Mouse (Mus musculus) forebrain, postnatal 0 days (tissue): ENCODE results near the gene Sox5. TPM values are rescaled to one million over a fixed set of nuclear protein-coding genes. Genes with fewer than 3 reads are reported as not detected.

Experiments
- ATAC-seq: fragments of 200-750 bp; cut with Nextera tagmentation; 2 replicates; pipeline ENCODE4 v1.8.0; 2017; ENCODE audit warnings: mild to moderate bottlenecking, moderate library complexity
- DNase-seq: peaks from one replicate; pipeline ENCODE4 v3.0.0-alpha.2; 2015
- H3K27ac ChIP-seq: fragments of 300-500 bp; sonication (generic); 2 replicates; pipeline ENCODE4 v1.5.1; 2014; ENCODE audit warnings: low read depth, mild to moderate bottlenecking, antibody characterized with exemption, low read length, moderate library complexity, mixed read lengths
- H3K27me3 ChIP-seq: fragments of 300-500 bp; sonication (generic); 2 replicates; pipeline ENCODE4 v1.6.1; 2014; ENCODE audit warnings: mild to moderate bottlenecking, low read length, mixed read lengths; ENCODE audit not compliant: insufficient read depth
- H3K36me3 ChIP-seq: fragments of 300-500 bp; sonication (generic); 2 replicates; pipeline ENCODE4 v1.6.1; 2014; ENCODE audit warnings: mild to moderate bottlenecking, moderate library complexity; ENCODE audit not compliant: insufficient read depth
- H3K4me1 ChIP-seq: fragments of 300-500 bp; sonication (generic); 2 replicates; pipeline ENCODE4 v1.6.1; 2014; ENCODE audit warnings: antibody characterized with exemption; ENCODE audit not compliant: insufficient read depth
- H3K4me2 ChIP-seq: fragments of 300-500 bp; sonication (generic); 2 replicates; pipeline ENCODE4 v1.6.1; 2014; ENCODE audit warnings: low read depth, mild to moderate bottlenecking, moderate library complexity
- H3K4me3 ChIP-seq: fragments of 300-500 bp; sonication (generic); 2 replicates; pipeline ENCODE4 v1.5.1; 2014; ENCODE audit warnings: low read depth, low read length, mixed read lengths
- H3K9ac ChIP-seq: fragments of 300-500 bp; sonication (generic); 2 replicates; pipeline ENCODE4 v1.6.1; 2014; ENCODE audit warnings: mild to moderate bottlenecking
- H3K9me3 ChIP-seq: fragments of 300-500 bp; sonication (generic); 2 replicates; pipeline ENCODE4 v1.6.1; 2016; ENCODE audit warnings: low read length
- CTCF ChIP-seq: sonication (generic); IDR thresholded peaks from 2 replicates; pipeline ENCODE4 v1.5.1; 2016; ENCODE audit warnings: antibody characterized with exemption, control low read depth, low read depth
- WGBS: fragments of 180-500 bp; shearing (Covaris S2); extraction: QIAGEN DNeasy Blood & Tissue Kit; methylation state at CpG from one replicate; pipeline ENCODE4 v1.1.7; 2014; 5-methylcytosine and 5-hydroxymethylcytosine counted together
- polyA plus RNA-seq: library from polyadenylated mRNA; unstranded; fragments of >200 nt; fragmentation: Nextera tagmentation; extraction: Ambion mirVana; gene quantifications from 2 replicates; pipeline ENCODE4 v1.2.1, GENCODE M21; 2015
- total RNA-seq: library from RNA; depleted of rRNA; stranded (reverse); fragments of >200 nt; gene quantifications from 2 replicates; pipeline ENCODE4 v1.2.3, GENCODE M21; 2014

Gene Sox5
- total and polyA plus RNA-seq, 2 experiments from 2014 or later: 31.6 to 62.8 TPM

DNA sequence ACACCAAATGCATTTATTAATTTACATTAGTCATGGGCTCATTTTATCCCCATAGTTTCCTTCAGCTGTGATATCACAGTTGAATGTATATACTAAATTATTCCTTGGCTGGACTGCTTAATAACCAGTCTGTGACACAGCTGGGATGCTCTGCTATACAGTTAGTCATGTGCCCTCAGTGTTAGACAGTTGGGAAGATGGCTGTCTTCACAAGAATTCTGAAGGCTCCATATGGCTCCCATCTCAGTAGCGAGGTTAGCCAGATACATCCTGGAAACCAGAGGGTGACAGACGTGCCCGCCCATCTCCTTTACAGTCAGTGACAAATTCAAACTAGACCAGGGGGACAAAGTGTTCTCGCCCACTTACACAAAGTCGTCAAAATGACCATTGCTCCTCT lies 644.4 kb downstream of the Sox5 start:
- H3K9ac ChIP-seq: no peak overlapping the region
- H3K4me1 ChIP-seq: 0 out of 2 replicates have a peak, but pooled peaks cover 4% of the 10 kb centered on the region
- 71% methylated on average over 5 of the region's 5 CpGs for WGBS
- H3K36me3 ChIP-seq: no peaks in the 10 kb centered on the region
- no peak overlapping the region for H3K27ac ChIP-seq
- H3K9me3 ChIP-seq: no peaks in the 10 kb centered on the region
- no peak overlapping the region for H3K4me2 ChIP-seq
- no peaks in the 10 kb centered on the region for H3K27me3 ChIP-seq
- peak; percentile 48 for ATAC-seq
- TF ChIP-seq CTCF: no peak
- H3K4me3 ChIP-seq: no peak overlapping the region
- no peak for DNase-seq

DNA sequence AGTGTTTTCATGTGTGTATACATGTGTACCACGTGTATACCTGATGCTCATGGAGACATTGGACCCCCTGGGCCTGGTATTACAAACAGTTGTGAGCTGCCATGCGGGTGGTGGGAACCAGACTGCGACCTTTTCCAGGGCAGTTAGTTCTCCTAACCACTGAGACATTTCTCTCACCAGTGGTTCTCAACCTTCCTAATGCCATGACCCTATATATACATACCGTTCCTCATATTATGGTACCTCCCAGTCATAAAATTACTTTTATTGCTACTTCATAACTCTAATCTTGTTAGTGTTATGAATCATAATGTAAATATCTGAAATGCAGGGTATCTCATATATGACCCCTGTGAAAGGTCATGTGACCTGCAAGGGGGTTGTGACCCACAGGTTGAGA lies 644.9 kb downstream of the Sox5 start:
- Histone ChIP-seq H3K9ac (no peak overlapping the region), H3K27ac (no peak overlapping the region), H3K4me1 (no peaks in the 10 kb centered on the region), H3K4me3 (no peak overlapping the region), H3K27me3 (no peaks in the 10 kb centered on the region), H3K36me3 (no peaks in the 10 kb centered on the region), H3K9me3 (no peaks in the 10 kb centered on the region), H3K4me2 (no peak overlapping the region)
- ATAC-seq: no peak
- no peak for DNase-seq
- 97% methylated on average over 4 of the region's 4 CpGs for WGBS
- TF ChIP-seq CTCF: no peak

DNA sequence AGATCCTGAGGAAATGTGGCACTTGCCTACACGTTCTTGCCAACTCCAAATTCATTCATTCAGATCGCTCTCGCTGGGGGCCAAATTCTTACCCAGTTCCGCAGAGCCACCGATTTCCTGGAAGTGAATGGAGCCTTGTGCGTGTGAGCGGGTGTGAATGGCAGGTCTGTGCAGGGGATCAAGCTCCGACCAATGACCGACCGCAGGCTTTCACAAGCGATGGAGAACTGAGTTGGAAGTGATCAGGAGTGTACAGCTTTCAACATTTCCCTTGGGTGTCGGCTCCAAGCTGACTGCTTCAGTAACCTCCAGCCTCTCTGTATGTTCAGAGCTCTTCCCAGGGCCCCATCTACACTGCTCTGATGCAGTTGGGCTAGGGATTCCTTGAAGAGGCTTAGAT lies 651.9 kb downstream of the Sox5 start:
- Histone ChIP-seq H3K4me1 (no peaks in the 10 kb centered on the region; the same call in 1 of the 2 replicates), H3K27me3 (no peaks in the 10 kb centered on the region), H3K27ac (no peak overlapping the region), H3K9me3 (no peaks in the 10 kb centered on the region), H3K36me3 (no peaks in the 10 kb centered on the region), H3K4me2 (no peak overlapping the region), H3K4me3 (no peak overlapping the region), H3K9ac (no peak overlapping the region)
- 74% methylated on average over 12 of the region's 12 CpGs for WGBS
- ATAC-seq (no peak), DNase-seq (no peak)
- TF ChIP-seq CTCF: no peak

DNA sequence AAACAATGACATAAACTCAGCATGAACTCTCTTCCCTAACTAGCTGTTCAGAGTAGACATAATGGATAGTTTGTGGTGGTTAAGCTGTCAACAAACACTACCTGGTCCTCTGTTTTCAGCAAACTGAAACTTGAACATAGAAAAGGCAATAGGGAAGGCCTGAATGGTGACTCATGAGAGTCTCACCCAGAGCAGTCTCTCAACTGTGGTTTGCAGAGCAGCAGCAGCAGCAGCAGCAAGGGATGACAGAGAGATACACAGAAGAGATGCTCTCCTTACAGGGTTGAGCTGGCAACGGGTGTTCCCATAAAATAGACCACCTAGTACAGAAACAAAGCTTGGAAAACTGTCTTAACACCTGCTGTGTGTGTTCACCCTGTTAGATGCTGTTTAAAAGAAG lies 661.8 kb downstream of the Sox5 start:
- Histone ChIP-seq H3K36me3 (peaks cover 7% of the 10 kb centered on the region; the same call in 1 of the 2 replicates), H3K4me3 (no peak overlapping the region), H3K4me1 (no peaks in the 10 kb centered on the region), H3K27ac (no peak overlapping the region), H3K27me3 (no peaks in the 10 kb centered on the region), H3K9me3 (no peaks in the 10 kb centered on the region), H3K9ac (no peak overlapping the region), H3K4me2 (no peak overlapping the region)
- WGBS: 54% methylated on average over 1 of the region's 1 CpGs
- TF ChIP-seq CTCF: no peak
- DNase-seq: no peak
- no peak for ATAC-seq

DNA sequence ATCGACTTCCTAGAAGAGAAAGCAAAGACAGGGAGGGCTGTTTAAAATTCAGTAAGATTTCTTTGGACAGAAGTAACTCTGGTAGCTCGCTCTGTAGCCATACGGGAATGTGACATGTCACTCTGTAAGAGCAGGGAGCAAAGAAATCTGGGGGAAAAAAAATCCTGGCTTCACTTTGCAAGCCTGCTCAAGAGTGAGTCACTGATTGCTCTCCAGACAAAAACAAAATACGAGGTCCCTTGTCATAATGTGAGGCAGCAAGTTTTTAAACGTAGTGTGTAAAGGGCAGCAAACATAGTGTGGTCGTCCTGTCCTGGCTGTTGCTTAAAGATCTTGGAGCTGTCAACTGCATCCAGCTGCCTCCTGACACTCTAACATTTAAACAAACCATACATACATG lies 665.1 kb downstream of the Sox5 start:
- H3K9ac ChIP-seq: no peak overlapping the region
- no peak overlapping the region for H3K4me2 ChIP-seq
- no peaks in the 10 kb centered on the region for H3K27me3 ChIP-seq
- no peaks in the 10 kb centered on the region for H3K4me1 ChIP-seq
- DNase-seq: no peak
- ATAC-seq: no peak
- TF ChIP-seq CTCF: no peak
- H3K9me3 ChIP-seq: no peaks in the 10 kb centered on the region
- no peak overlapping the region for H3K27ac ChIP-seq
- no peak overlapping the region for H3K4me3 ChIP-seq
- H3K36me3 ChIP-seq: 0 out of 2 replicates have a peak, but pooled peaks cover 7% of the 10 kb centered on the region
- WGBS: 73% methylated on average over 6 of the region's 6 CpGs

DNA sequence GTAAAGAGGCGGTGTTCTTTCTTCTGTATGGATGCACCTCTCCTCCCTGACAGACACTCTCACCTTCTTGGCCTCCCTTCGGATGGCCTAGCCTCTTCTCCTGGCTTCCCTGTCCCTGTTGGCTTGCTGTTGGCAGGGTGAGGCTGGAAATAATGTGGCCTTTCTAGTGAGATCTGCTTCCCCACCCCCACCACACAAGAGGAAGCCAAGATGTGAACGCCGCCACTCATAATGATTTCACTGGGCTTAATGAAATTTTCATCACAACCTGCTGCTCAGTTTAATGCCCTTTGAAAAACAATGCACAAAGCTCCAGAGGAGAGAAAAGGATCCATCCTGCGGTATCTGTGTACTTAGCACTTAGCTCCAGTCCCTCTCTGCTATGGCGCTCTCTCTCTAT lies 670.2 kb downstream of the Sox5 start:
- DNase-seq: peak; percentile 22
- H3K4me1 ChIP-seq: peaks cover 11% of the 10 kb centered on the region
- ATAC-seq: no peak
- H3K36me3 ChIP-seq: 0 out of 2 replicates have a peak, but pooled peaks cover 7% of the 10 kb centered on the region
- no peak overlapping the region for H3K4me2 ChIP-seq
- H3K4me3 ChIP-seq: no peak overlapping the region
- TF ChIP-seq CTCF: no peak
- H3K27me3 ChIP-seq: no peaks in the 10 kb centered on the region
- H3K27ac ChIP-seq: no peak overlapping the region
- WGBS: 56% methylated on average over 6 of the region's 6 CpGs
- no peak overlapping the region for H3K9ac ChIP-seq
- H3K9me3 ChIP-seq: no peaks in the 10 kb centered on the region

DNA sequence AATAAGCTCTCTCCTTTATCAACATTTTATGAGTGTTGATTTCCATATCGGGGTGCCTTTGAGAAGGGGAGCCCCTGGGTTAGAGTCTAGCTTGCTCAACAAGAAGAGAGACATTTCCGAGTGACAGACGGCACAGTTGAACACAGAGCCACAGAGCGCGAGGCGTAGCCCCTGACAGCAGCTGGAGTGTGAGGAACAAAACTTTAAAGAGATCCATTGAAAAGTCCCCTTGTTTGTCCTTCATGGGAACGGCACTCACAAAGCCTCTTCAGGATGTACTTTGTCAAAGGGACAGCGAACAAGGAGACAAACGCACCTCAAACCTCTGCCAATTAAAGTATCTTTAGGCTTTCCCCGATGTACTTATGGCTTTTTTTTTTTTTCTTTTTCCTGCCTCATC lies 674.9 kb downstream of the Sox5 start:
- Histone ChIP-seq H3K9me3 (no peaks in the 10 kb centered on the region), H3K27me3 (no peaks in the 10 kb centered on the region), H3K4me2 (no peak overlapping the region), H3K27ac (no peak overlapping the region), H3K4me3 (no peak overlapping the region), H3K9ac (no peak overlapping the region), H3K4me1 (peaks cover 11% of the 10 kb centered on the region), H3K36me3 (no peaks in the 10 kb centered on the region)
- DNase-seq (peak; percentile 16), ATAC-seq (0 out of 2 replicates have a peak, but pooled peaks have one; percentile 32)
- TF ChIP-seq CTCF: no peak
- 11% methylated on average over 10 of the region's 10 CpGs for WGBS
